Mouse (Mus musculus) fibroblast of lung, adult 2 months (primary cell): ENCODE data around the gene Wdfy3.
"Not testable (repeated sequence)": the region's sequence is repeated elsewhere in the genome, so short reads cannot be mapped to it uniquely, and the experiment has no call there.

Source experiments
- DNase-seq: peaks from one replicate; pipeline ENCODE4 v3.0.0-alpha.2; 2011; ENCODE audit warnings: low read depth

The Wdfy3 gene

GRCm38 (mm10) chr5:102001026-102001425 lies 68.7 kb downstream of the Wdfy3 start:
- no peak for DNase-seq

GRCm38 (mm10) chr5:101998971-101999370 lies 70.8 kb downstream of the Wdfy3 start:
- no peak for DNase-seq

- no peak for DNase-seq
Measured at GRCm38 (mm10) chr5:101996036-101996735, 73.5 kb downstream of the Wdfy3 start.

- no peak for DNase-seq
Measured at GRCm38 (mm10) chr5:101995451-101995995, 74.2 kb downstream of the Wdfy3 start.

GRCm38 (mm10) chr5:101993996-101994395 lies 75.7 kb downstream of the Wdfy3 start:
- DNase-seq, result no peak

- DNase-seq, result no peak
Measured at GRCm38 (mm10) chr5:101992969-101993670, 76.6 kb downstream of the Wdfy3 start.

GRCm38 (mm10) chr5:101990298-101990845 lies 79.3 kb downstream of the Wdfy3 start:
- DNase-seq, result no peak

- DNase-seq, result no peak
Measured at GRCm38 (mm10) chr5:101988476-101988875, 81.2 kb downstream of the Wdfy3 start.

GRCm38 (mm10) chr5:101986694-101987093 lies 83.0 kb downstream of the Wdfy3 start:
- no peak for DNase-seq

- no peak for DNase-seq
Measured at GRCm38 (mm10) chr5:101982239-101982638, 87.5 kb downstream of the Wdfy3 start.

GRCm38 (mm10) chr5:101979594-101979993 lies 90.1 kb downstream of the Wdfy3 start:
- no peak for DNase-seq

- not testable (repeated sequence) for DNase-seq
Measured at GRCm38 (mm10) chr5:101972594-101972993, 97.1 kb downstream of the Wdfy3 start.

GRCm38 (mm10) chr5:101968153-101968851 lies 101.4 kb downstream of the Wdfy3 start:
- DNase-seq, result no peak

GRCm38 (mm10) chr5:101967832-101968152 lies 101.9 kb downstream of the Wdfy3 start:
- DNase-seq, result no peak

GRCm38 (mm10) chr5:101962824-101963223 lies 106.9 kb downstream of the Wdfy3 start:
- DNase-seq, result no peak

GRCm38 (mm10) chr5:101959369-101959768 lies 110.4 kb downstream of the Wdfy3 start:
- no peak for DNase-seq

- no peak for DNase-seq
Measured at GRCm38 (mm10) chr5:101958941-101959340, 110.8 kb downstream of the Wdfy3 start.

- DNase-seq, result no peak
Measured at GRCm38 (mm10) chr5:101957419-101957818, 112.3 kb downstream of the Wdfy3 start.

GRCm38 (mm10) chr5:101954393-101955340 lies 115.1 kb downstream of the Wdfy3 start:
- DNase-seq, result no peak

GRCm38 (mm10) chr5:101951918-101952317 lies 117.8 kb downstream of the Wdfy3 start:
- no peak for DNase-seq

- no peak for DNase-seq
Measured at GRCm38 (mm10) chr5:101949323-101949722, 120.4 kb downstream of the Wdfy3 start.
